Mouse (Mus musculus) adrenal gland, postnatal 10 days (tissue): ENCODE data around the gene Car9. TPM values are rescaled to one million over a fixed set of nuclear protein-coding genes. Genes with fewer than 3 reads are reported as not detected.
"Not testable (repeated sequence)": the region's sequence is repeated elsewhere in the genome, so short reads cannot be mapped to it uniquely, and the experiment has no call there.

Source experiments
- DNase-seq: peaks from one replicate; pipeline ENCODE4 v3.0.0; 2021; ENCODE audit warnings: mixed read lengths
- total RNA-seq, 2 experiments: library from RNA; stranded (reverse); gene quantifications; 2 replicates each; pipeline ENCODE4 v1.2.3; 2021

The Car9 gene
- total RNA-seq, 2 experiments from 2014 or later, result 0.76 to 0.90 TPM

DNA sequence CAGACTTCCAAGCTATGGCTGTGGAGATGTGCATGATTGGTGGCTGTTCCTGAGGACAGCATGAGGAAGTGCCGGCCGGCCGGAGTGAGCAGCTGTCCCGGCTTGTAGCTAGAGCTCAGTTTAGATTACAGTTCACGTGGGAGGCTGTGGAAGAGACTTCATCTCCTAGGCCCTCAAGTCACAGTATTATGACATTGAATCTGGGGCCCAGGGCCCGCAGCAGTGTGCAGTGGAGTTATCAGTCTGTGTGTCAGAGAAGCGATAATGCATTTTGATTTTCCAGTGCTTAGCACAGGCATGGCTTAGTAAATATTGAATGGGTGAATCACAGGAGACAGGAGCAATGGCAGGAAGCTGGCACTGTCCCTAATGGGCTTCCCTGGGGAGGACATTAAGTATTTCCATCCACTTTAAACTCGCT lies 23.3 kb downstream of the Car9 start:
- peak; percentile 57 for DNase-seq

DNA sequence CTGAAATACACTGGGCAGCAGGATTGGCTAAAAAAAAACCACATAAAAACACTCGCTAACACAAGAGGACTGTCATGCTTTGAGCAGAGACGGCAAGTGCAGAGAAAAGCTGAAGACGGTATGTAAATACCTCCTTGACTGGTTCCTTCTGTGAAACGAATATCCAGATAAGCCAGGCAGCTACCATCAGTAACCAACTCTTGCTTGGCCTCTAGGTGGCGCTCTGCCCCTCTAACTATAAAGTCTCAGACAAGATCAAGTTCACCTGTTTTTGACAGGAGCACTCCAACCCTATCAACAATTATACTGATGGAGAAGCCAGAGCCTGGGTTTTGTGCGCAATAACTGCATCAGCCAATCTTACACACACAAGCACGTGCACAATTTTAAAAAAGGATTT lies 23.8 kb downstream of the Car9 start:
- peak; percentile 86 for DNase-seq

DNA sequence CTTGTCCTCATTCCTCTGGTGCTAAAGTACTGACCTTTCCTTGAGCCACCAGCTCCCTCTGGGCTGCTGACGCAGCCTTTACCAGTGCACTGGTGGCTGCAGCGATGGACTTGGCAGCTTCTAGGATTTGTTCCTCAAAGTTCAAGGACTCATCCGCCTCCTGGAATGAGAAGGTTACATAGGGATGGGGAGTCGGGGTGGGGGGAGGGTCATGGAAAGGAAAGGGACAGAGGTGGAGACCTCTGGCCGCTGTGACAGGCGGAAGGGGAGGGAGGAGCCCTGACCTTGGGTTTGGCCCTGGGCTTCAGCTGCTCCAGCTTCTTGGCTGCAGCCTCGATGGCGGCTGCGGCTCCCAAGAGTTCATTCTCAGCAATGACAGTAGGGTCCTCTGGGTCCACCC lies 26.5 kb downstream of the Car9 start:
- DNase-seq, result peak; percentile 83

DNA sequence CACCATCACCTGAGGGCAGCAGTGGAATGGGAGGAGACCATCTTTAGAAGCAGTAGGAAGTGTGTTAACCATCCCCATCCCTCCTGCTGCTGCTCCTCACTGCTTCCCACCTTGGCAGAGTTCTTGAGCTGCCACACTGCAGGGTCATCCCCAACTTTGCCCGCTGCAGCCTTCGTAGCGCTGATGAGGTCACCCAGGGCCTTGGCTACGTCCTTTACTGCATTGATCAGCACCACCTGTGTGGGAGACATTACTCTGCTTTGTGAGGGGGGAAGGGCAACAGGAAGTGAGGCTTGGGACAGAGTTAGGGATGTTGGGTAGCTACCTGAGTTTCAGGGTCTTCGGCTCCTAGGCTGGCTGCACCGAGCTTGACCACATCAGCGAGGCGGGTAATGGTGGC lies 28.9 kb downstream of the Car9 start:
- DNase-seq, result no peak

DNA sequence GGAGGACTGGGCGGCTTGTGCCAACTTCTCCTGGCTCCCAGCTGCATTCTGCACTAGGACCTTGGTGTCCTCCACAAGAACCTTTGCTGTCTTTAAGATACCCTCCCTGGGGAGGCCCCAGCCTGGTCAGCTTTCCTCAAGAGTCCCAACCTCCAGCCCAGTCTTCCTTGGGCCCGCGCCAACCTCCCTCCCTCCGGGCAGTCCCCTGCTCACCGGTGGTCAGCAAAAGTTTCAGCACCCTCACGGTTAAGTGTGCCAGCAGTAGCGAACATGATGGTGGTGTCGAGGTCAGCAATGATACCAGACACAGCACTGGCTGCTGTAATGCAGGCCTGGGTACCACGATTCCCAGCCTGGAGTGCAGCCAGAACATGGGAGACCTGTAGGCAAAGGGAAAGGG lies 29.3 kb downstream of the Car9 start:
- no peak for DNase-seq

DNA sequence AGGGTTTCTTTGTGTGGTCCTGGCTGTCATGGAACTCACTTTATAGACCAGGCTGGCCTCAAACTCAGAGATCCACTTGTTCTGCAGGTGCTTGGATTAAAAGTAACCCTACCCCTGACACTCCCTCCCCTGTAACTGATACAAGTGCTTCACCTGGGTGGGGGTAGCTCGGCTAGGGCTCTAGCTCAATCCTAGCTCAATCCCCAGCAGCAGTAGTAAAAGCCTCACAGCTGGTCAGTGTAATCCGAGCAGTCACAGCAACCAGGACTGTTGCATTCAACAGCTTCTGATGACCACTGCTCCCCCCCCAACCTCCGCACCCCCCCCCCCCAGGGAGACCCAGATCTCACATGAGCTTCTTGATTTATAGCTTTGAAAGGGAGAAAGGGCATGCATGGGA lies 35.3 kb downstream of the Car9 start:
- no peak for DNase-seq

DNA sequence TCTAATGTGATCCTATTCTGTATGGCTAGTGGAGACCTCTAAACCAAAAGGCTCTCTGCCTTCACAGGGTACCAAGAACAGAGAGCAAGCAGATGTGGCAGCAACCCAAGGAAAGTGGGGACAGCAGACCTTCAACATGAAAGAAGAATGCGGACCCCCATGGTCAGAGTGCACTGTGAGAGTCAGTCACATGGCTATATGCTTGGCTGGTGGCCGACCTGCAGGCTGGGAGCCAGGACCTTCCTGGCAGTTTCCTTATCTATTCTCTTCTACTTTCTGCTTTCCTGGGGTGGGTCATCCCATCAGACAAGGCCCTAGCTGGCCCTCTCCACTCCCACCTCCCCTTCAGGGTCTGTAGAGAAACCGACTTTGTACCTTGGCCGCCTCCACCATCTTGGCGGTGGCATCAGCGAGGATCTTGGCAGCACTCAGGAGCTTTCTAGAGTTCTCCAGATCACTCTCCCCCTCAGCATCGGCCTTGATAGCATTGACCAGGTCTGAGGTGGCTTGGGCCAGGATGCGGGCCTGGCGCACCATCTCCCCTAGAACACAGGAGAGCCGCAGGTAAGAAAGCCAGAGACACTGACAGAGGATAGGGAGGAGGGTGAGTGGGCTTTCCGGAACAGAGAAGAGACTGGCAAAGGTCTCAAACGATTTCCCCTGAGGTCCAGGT lies 39.7 kb downstream of the Car9 start:
- DNase-seq, result peak; percentile 84

DNA sequence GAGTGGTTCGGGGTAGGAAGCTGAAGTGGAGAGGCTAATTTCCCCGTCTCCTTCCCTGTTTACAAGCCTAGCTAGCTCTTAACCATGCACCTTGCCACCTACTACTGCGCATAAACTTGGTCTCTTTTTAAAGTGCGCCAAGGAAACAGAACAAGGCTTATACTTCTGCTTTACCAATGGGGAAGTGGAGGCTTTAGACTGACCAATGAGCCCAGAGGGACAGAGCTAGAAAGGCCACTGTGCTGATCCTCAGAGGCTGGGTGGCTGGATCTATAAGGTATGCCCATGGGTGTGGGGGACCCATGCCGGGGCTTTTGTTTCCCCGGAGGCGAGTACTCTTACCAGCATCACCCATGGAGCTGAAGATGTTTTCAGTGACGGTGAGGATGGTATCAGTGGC lies 40.4 kb downstream of the Car9 start:
- DNase-seq, result no peak

DNA sequence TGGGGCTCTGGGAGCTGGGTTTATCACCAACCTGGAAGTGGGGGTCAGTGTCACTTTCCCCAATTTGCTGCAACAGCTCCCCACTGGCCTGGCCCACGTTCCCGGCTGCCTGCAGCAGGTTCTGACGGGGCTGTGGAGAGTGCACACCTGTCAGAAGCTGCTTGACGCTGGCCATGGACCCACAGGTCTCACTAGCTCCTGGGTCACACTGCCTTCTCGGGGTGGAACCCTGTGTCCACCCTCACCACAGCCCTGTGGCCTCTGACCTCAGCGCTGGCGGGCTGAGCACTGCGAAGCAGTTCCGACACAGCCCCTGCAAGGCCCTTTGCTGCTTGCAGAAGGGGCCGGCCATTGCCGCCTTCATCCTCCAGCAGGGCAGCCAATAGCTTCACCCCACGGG lies 42.3 kb downstream of the Car9 start:
- DNase-seq, result no peak

DNA sequence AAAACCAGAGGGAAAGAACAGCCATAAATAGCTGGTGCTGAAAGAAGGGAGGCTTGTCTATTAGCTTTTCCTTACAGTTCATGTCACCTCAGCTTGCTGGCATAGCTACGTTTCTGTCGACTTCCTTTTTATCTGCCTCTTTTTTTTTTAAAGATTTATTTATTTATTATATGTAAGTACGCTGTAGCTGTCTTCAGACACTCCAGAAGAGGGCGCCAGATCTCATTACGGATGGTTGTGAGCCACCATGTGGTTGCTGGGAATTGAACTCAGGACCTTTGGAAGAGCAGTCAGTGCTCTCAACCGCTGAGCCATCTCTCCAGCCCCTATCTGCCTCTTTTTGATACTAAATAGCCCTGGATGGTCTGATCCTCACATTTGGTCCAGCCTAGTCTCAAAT lies 45.1 kb downstream of the Car9 start:
- not testable (repeated sequence) for DNase-seq

DNA sequence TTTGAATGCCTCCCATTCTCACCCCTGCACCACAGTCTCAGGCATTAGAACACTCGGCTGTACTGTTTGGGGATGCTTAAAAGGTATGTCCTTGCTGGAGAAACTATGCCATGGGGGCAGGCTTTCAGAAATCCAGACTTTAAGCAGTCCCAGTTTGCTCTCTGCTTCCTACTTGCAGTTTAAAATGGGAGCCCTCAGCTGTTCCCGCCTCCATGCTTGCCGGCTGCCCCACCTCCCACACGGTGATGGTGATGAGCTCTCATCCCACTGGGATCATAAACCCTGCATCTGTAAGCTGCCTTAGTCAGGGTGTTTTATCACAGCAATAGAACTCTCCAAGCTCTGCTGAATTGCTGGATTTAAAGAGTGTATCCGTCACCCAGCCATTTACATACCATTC lies 45.7 kb downstream of the Car9 start:
- no peak for DNase-seq

DNA sequence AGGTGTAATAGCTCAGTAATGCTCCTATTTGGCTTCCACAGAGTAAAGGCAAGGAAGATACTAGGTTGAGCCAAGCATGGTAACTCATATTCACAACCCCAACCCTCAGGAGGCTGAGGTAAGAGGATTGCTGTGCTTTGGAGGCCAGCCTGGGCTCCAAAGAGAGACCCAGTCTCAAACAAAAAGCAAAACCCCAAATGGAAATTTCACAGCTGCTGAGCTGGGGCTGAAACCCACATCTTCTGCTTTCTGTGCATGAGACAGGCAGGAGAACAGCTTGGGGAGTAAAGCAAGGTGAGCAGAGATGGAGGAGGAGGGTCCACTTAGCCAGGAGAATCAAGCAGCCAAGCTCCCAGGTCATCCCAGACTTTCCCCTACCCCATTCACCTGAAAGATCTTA lies 47.1 kb downstream of the Car9 start:
- no peak for DNase-seq

DNA sequence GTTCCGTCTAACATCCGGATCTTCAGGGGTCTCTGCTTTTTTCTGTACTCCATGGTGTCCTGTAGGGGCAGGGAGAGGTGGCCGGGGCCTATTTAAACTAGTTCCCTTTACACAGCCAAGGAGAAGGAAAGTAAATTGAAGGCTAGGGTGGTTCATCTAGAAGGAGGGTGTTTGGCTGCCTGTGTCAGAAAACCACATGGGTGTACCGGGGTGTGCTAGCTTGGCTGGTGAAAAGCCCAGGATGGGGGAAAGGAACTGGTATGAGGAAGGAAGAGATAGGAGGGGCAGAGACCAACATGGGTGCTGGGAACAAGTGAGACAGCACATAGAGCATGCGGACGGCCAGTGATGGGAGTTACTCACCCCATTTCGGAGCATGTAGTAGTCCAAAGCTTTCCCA lies 49.2 kb downstream of the Car9 start:
- DNase-seq, result no peak

DNA sequence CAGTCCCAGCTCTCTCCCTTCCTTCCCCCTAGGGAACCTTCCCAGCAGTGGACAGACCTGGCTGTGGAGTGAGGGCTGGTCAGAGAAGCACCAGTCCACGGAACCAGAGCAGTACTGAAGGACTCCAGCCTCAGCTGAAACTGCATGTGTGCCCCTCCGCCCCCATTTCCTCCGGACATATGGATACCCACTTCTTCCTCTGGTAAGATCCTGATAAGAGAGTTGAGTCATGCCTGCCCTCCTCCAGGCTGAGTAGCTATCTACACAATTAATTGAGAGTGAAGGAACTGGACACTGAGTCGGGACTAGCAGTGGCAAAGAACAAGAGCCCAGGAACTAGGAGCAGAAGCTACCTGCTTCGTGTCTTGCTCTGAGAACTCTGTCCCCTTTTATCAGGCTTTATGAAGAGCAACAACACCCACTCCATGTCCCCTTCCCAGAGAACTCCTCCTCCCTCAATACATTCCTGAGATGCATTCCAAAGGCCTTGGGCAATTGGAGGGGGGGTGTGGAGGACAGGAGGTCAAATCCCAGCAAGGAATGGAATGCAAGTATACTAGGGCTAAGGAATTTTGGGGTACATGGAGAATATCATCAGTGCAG lies 51.4 kb downstream of the Car9 start:
- peak; percentile 30 for DNase-seq

DNA sequence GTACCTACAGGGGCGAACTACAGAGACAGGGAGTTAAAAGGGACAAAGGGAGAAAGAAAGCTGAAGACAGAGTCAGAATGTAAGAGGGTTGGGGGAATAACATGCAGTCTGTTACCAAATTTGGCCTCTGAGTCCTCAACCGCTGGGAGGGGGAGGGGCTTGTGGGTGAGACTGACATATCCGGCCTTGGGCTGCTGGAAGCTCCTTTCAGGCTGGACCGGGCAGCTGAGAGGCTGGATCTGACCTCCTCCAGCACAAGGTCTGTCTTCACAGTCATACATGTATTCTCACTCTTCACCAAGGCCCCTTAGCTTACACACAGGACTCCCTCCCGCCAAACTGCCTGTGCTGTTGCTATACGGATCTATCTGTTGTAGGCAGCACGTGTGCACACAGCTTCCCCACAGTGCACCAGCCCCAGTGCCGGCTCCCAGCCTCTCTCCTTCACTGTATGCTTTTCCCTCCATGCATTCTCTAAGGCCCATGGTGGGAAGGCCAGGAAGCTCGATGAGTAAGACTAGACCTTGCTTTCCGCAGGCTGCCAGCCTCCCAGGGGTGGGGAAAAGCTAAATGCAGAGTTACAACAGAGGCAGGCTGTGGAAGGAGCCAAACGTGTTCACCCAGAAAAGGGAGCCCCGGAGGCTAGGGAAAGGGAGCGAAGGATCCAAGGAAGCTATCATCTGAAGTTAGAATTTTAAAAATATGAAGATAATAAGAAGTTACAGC lies 52.0 kb downstream of the Car9 start:
- DNase-seq, result peak; percentile 87

DNA sequence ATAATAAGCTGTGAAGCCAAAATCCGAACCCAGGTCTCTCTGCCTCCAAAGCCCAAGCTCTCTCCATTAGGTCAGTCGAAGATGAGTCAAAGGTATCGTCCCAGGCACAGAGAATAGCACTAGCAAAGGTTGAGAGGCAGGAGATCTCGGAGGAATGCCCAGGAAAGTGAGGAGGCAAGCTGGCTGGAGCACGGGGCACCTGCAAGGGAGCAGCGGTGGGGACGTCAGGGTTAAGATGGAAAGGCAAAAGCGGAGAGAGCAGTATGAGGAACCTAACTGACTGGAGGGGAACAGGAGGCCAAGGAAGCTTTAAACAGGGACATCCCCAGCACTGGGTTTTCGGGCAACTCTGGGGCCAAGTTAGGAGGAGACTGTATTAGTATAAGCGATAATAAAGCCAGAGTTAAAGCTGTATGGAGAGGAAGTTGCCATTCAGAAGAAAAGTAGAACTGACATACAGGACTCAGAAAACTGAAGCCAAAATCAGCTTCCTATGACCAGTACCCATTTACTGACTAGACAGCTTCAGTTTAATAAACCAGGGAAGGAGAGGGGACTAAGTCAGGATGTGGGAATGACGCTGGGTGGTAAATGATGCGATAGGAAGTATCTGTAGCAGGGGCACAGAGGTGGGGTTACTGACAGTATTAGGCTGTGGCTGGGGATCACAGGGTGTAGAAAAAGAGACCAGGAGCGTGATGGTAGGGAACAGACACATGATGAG lies 52.9 kb downstream of the Car9 start:
- peak; percentile 30 for DNase-seq

DNA sequence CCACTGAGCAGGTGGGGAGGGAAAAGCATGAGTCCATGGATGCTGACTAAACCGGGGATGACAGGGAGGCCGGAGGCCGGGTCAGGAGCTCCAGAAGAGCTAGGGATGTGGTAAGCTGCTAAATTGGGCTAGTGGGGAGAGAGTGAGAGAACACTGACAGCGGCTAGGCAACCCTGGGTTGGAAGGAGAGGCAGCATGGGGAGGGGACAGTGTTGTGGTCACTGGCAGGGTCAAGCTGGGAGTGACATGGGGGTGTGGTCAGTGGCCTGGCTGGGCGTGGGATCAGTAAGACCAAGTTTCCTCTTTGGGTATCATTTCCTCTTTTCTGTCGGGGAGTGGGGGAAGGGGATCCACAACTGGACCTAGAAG lies 53.5 kb downstream of the Car9 start:
- peak; percentile 65 for DNase-seq

DNA sequence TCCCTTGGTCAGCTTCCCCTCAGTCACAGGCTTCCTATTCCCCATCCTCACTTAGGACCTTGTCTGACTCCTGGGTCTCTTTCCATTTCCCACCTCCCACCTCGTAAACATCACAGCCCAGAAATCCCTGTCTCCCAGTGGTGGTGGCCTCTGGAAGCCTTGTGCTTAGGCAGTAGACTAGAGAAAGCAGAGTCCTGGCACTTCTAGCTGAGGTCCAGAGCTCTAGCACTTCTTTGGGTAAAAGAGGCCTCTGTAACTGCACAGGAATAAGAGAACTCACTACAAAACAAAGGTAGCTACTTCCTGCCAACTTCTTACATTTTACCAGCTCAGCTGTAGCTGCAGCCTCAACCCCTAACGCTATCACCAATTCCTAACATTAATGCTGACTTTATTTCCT lies 54.2 kb downstream of the Car9 start:
- no peak for DNase-seq

DNA sequence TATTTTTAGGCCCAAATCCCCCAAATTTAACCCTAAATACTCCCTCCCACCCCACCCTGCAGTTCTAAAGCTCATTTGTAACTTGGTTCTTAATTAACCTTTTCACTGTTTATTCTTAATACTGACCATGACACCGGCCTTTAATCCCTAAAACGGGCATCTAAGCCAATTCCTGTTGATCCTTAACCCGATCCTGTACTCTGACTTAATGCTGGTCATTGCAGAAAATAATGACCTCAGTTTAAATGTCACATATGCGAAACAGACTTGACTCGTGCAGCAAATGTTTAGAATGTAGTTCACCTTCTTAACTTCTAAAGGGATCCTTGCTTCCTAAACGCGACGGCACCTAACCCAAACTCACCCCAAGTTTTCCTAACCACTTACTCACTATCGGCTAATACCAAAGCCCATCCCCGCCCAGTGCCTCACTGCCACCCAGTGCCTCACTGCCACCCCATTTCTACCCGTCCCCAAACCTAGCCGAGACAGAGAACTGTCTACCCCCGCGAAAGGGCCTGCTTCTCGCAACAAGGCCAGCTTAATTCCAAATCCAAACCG lies 54.8 kb downstream of the Car9 start:
- DNase-seq, result no peak

DNA sequence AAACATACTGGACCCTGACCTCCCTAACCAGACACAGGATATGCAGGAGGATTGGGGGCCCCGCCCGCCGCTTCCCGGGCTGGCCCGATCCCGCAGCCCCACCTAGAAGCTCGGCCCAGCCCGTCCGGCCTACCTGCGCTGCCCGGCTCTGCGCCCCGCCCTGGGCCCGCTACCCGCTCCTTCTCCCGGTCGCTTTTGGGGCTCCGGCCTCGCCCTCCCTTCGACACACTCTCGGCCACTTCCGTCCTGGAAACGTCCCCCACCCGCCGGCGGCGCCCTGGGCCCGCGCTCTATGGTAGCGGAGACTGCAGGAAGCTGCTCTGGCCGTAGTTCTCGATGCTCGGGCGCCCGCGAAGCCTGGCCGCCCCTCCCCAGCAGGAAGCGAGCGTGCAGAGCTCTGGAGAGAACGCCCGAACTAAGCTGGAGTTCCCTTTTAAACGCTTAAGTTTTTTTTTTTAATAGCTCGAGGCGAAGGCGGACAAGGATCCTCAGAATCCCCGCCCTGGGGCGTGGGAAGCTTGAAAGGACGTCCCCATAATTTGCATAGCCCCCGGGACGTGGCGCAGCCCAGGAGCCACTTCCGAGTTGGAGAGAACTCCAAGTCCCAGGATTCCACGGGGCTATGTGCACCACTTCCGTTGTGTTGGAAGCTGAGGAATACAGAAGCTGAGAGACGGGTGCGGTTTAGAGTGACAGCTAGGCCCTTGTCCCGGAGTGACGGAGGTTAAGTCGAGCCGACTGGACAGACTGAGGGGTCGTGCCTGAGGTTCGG lies 55.4 kb downstream of the Car9 start, which contains the start of the genes Creb3 and Tln1:
TSS of gene Creb3 (plus strand) at position 336 of the 772 bp plus-strand sequence.
TSS of gene Tln1 (minus strand) at position 695 of the 772 bp plus-strand sequence.
- peak; percentile 94 for DNase-seq

DNA sequence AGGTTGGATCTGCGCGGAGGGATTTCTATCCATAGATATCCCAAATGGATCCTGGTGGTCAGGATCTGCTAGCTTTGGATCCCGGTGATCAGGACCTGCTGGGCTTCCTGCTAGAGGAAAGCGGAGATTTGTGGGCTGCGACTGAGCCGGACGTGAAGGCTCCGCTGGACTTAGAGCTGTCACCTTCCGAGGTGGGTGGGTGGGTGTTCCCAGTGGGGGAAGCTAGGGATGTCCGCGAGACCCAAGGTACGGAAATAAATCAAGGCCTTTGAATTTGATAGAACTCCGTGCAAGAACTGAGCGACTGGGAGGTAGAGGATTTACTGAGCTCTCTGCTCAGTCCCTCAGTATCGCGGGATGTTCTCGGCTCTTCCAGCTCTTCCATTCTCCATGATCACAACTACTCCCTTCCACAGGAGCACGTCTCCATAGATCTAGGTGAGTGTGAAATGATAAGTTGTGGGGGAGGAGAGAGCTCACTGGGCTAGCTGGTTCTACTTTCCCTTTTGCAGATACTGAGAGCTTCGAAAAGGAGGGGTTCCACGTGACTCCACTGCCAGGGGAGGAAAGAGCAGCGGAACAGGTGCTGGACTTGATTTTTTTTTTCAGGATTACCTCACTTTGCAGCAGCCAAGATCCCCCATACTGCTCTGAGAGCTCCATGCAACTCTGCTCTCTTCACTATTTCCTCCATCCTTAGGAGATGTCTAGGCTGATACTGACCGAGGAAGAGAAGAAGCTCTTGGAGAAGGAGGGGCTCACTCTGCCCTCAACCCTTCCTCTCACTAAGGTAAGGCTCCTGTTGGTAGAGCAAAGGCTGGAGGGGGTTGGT lies 56.2 kb downstream of the Car9 start:
- no peak for DNase-seq
